ENCODE assay signal across 9 mouse cellular contexts in genomic region chr17:34999871-35000716, GRCm38 (mm10). TPM values are rescaled to one million over a fixed set of nuclear protein-coding genes. Genes with fewer than 3 reads are reported as not detected.
DNase-seq lines count a peak whose midpoint lies in the region; ATAC-seq and TF ChIP-seq lines count a peak whose summit lies in the region.
"Not testable (repeated sequence)": the region's sequence is repeated elsewhere in the genome, so short reads cannot be mapped to it uniquely, and the experiment has no call there.
"Had no signal": no experiment of that assay in that cellular context is flagged by ENCODE, and none has a peak within 500 bp of the region (broad histone marks: within the 10 kb centered on the region; RNA-seq: fewer than 3 reads in every experiment).

No protein-coding gene starts in this region.

- H3K9me3 ChIP-seq in CH12.LX (replicated peaks; ENCODE audit: low read length) = peaks cover 36% of the 10 kb centered on the region
- H3K9me3 ChIP-seq in forebrain, embryonic 13.5 days (replicated peaks); hindbrain, embryonic 11.5 days (ENCODE audit: control insufficient read depth, low read length); lung, embryonic 15.5 days; stomach, embryonic 16.5 days (replicated peaks; ENCODE audit: control insufficient read depth, low read length): not testable (repeated sequence)

- TF ChIP-seq RAD21 in CH12.LX (IDR thresholded peaks at IDR 0.05; ENCODE audit: low read depth, low read length) = not testable (repeated sequence)

- not testable (repeated sequence) for TF ChIP-seq CTCF in CH12.LX (conservative IDR thresholded peaks at IDR 0.05 in 1 of 2, IDR thresholded peaks at IDR 0.05 in 1 of 2; ENCODE audit: low read depth in 2 of 2, low read length in 2 of 2); layer of hippocampus, adult 2 months (conservative IDR thresholded peaks at IDR 0.05)

- dilution Hi-C loops in CH12.LX (cut with MboI; ENCODE audit: extremely low pct_ligation_motif_present, extremely low pct_unique_long_range_greater_than_20kb, low sequenced_read_pairs) = not testable (repeated sequence)

- peak; percentile 77 for DNase-seq in CH12.LX (ENCODE audit: extremely low read depth)
- peak; percentile 37 for DNase-seq in hindbrain, embryonic 11.5 days (ENCODE audit: low spot score)
- DNase-seq in layer of hippocampus, adult 2 months (ENCODE audit: low spot score in 2 of 2) = not testable (repeated sequence)
- DNase-seq in neural tube, embryonic 10.5 days (ENCODE audit: extremely low spot score, low spot score) = peak; percentile 57

- H3K4me1 ChIP-seq in CH12.LX (ENCODE audit: control insufficient read depth in 1 of 2, insufficient read depth in 2 of 2); hindbrain, embryonic 11.5 days (replicated peaks; ENCODE audit: control insufficient read depth, insufficient read depth, low read length): not testable (repeated sequence)
- H3K4me1 ChIP-seq in forebrain, embryonic 13.5 days = peaks cover 59% of the 10 kb centered on the region
- H3K4me1 ChIP-seq in lung, embryonic 15.5 days = peaks cover 50% of the 10 kb centered on the region
- H3K4me1 ChIP-seq in stomach, embryonic 16.5 days (ENCODE audit: control insufficient read depth, insufficient read depth, low read length) = peaks cover 36% of the 10 kb centered on the region

- peak; percentile 23 for ATAC-seq in common myeloid progenitor, adult 5-6 weeks (replicated peaks; ENCODE audit: low read depth, poor library complexity, severe bottlenecking)
- ATAC-seq in forebrain, embryonic 13.5 days; hindbrain, embryonic 11.5 days (ENCODE audit: low FRiP score); lung, embryonic 15.5 days (ENCODE audit: borderline replicate concordance, extremely low read depth, low FRiP score, low TSS enrichment); stomach, embryonic 16.5 days (ENCODE audit: insufficient read depth, low FRiP score): not testable (repeated sequence)

- H3K36me3 ChIP-seq in CH12.LX (replicated peaks in 1 of 2; ENCODE audit: control insufficient read depth in 1 of 2, insufficient read depth in 1 of 2, low read length in 1 of 2) = peaks cover 41 to 53% of the 10 kb centered on the region in 2 experiments
- peaks cover 40% of the 10 kb centered on the region for H3K36me3 ChIP-seq in forebrain, embryonic 13.5 days (ENCODE audit: poor library complexity, severe bottlenecking)
- not testable (repeated sequence) for H3K36me3 ChIP-seq in hindbrain, embryonic 11.5 days (ENCODE audit: control insufficient read depth, insufficient read depth, low read length); stomach, embryonic 16.5 days (ENCODE audit: control insufficient read depth, insufficient read depth, low read length)
- peaks cover 43% of the 10 kb centered on the region for H3K36me3 ChIP-seq in lung, embryonic 15.5 days

- TF ChIP-seq EP300 in CH12.LX (IDR thresholded peaks at IDR 0.05; ENCODE audit: low read length) = peak; percentile 40

- H3K79me2 ChIP-seq in CH12.LX (replicated peaks; ENCODE audit: control insufficient read depth, extremely low read depth, insufficient read depth, poor library complexity, severe bottlenecking) = peaks cover 28% of the 10 kb centered on the region

- H3K9ac ChIP-seq in CH12.LX (ENCODE audit: insufficient read depth, low read depth) = peak overlapping the region; percentile 100
- H3K9ac ChIP-seq in forebrain, embryonic 13.5 days = peak overlapping the region; percentile 97
- peak overlapping the region; percentile 95 for H3K9ac ChIP-seq in hindbrain, embryonic 11.5 days (ENCODE audit: low read depth, low read length)
- peak overlapping the region; percentile 77 for H3K9ac ChIP-seq in lung, embryonic 15.5 days
- peak overlapping the region; percentile 92 for H3K9ac ChIP-seq in stomach, embryonic 16.5 days (ENCODE audit: low read length)

- peak overlapping the region; percentile 84 to 94 (median 86) for H3K4me3 ChIP-seq in CH12.LX (replicated peaks in 1 of 3; ENCODE audit: low read depth in 2 of 3, low read length in 2 of 3, poor library complexity in 1 of 3)
- peak overlapping the region; percentile 94 for H3K4me3 ChIP-seq in forebrain, embryonic 13.5 days
- H3K4me3 ChIP-seq in hindbrain, embryonic 11.5 days (ENCODE audit: low read depth, low read length) = peak overlapping the region; percentile 89
- peak overlapping the region; percentile 89 for H3K4me3 ChIP-seq in layer of hippocampus, adult 2 months
- H3K4me3 ChIP-seq in lung, embryonic 15.5 days = peak overlapping the region; percentile 62
- H3K4me3 ChIP-seq in stomach, embryonic 16.5 days (replicated peaks; ENCODE audit: low read length) = peak overlapping the region; percentile 66

- peak overlapping the region; percentile 100 for H3K27ac ChIP-seq in CH12.LX (ENCODE audit: insufficient read depth, low read depth)
- peak overlapping the region; percentile 98 for H3K27ac ChIP-seq in forebrain, embryonic 13.5 days
- peak overlapping the region; percentile 97; the same call in 1 of the 2 replicates for H3K27ac ChIP-seq in hindbrain, embryonic 11.5 days (ENCODE audit: low read depth, low read length)
- peak overlapping the region; percentile 100 for H3K27ac ChIP-seq in layer of hippocampus, adult 2 months
- H3K27ac ChIP-seq in lung, embryonic 15.5 days = peak overlapping the region; percentile 96
- H3K27ac ChIP-seq in stomach, embryonic 16.5 days (ENCODE audit: low read length) = peak overlapping the region; percentile 97

- TF ChIP-seq POLR2A in CH12.LX (IDR thresholded peaks at IDR 0.05; ENCODE audit: low read depth, low read length) = peak; percentile 56

- in situ Hi-C loops in CH12.LX (cut with MboI; ENCODE audit: low pct_ligation_motif_present, low pct_unique_long_range_greater_than_20kb, low sequenced_read_pairs) = not testable (repeated sequence)

- H3K27me3 ChIP-seq in CH12.LX (replicated peaks); forebrain, embryonic 13.5 days; hindbrain, embryonic 11.5 days (ENCODE audit: control insufficient read depth, insufficient read depth, low read length); lung, embryonic 15.5 days; stomach, embryonic 16.5 days (ENCODE audit: control insufficient read depth, insufficient read depth, low read length): not testable (repeated sequence)

- 25% methylated on average over 30 of the region's 32 CpGs for WGBS in forebrain, embryonic 13.5 days
- 26% methylated on average over 29 of the region's 32 CpGs for WGBS in hindbrain, embryonic 11.5 days
- WGBS in lung, embryonic 15.5 days = 5% methylated on average over 30 of the region's 32 CpGs
- 11% methylated on average over 29 of the region's 32 CpGs for WGBS in stomach, embryonic 16.5 days

- H3K4me2 ChIP-seq in CH12.LX (ENCODE audit: insufficient read depth, low read depth, poor library complexity, severe bottlenecking) = peak overlapping the region; percentile 30; the same call in 1 of the 2 replicates
- H3K4me2 ChIP-seq in forebrain, embryonic 13.5 days = peak overlapping the region; percentile 100
- peak overlapping the region; percentile 99 for H3K4me2 ChIP-seq in hindbrain, embryonic 11.5 days (replicated peaks; ENCODE audit: low read depth, low read length)
- H3K4me2 ChIP-seq in lung, embryonic 15.5 days = peak overlapping the region; percentile 85
- peak overlapping the region; percentile 98 for H3K4me2 ChIP-seq in stomach, embryonic 16.5 days (ENCODE audit: low read depth, low read length)

RNA-seq across cellular contexts. Expression of gene Vars, which starts 0.7 kb away (rescaled TPM):
- total RNA-seq in CH12.LX (2012; rRNA removed) (238 and 277 TPM in 2 replicates), CH12.LX (2014; rRNA removed) (90.3 and 97.4 TPM in 2 replicates)
- 253 and 280 TPM in 2 replicates for polyA plus RNA-seq in CH12.LX (2012; ENCODE audit: insufficient read length, low read depth)
- 174 and 210 TPM in 2 replicates for total RNA-seq in common myeloid progenitor, adult 5-6 weeks (2017)
- polyA plus RNA-seq in forebrain, embryonic 13.5 days (2015; fragmentation: Nextera tagmentation; extraction: Ambion mirVana) = 88.4 and 104 TPM in 2 replicates
- polyA plus RNA-seq in hindbrain, embryonic 11.5 days (2014; fragmentation: Nextera tagmentation; extraction: Ambion mirVana) = 69.1 and 71.7 TPM in 2 replicates
- total RNA-seq in layer of hippocampus, adult 2 months (2021) = 10 to 100 TPM; 48.2 to 55.1 TPM
- 128 and 129 TPM in 2 replicates for polyA plus RNA-seq in lung, embryonic 15.5 days (2015; fragmentation: Nextera tagmentation; extraction: Ambion mirVana)
- polyA plus RNA-seq in stomach, embryonic 16.5 days (2015; fragmentation: Nextera tagmentation; extraction: Ambion mirVana) = 81.1 and 82.1 TPM in 2 replicates

RNA-seq across cellular contexts. Expression of gene Vwa7, which starts 16.3 kb away (rescaled TPM):
- total RNA-seq in CH12.LX (2012; rRNA removed) = 0.42 and 0.46 TPM in 2 replicates
- 0.07 TPM in 1 of 2 replicates, not detected in the other for total RNA-seq in CH12.LX (2014; rRNA removed)
- 0.94 and 1.2 TPM in 2 replicates for polyA plus RNA-seq in CH12.LX (2012; ENCODE audit: insufficient read length, low read depth)
- total RNA-seq in common myeloid progenitor, adult 5-6 weeks (2017) = 0.32 TPM in 1 of 2 replicates, not detected in the other
- 0.18 and 0.20 TPM in 2 replicates for polyA plus RNA-seq in forebrain, embryonic 13.5 days (2015; fragmentation: Nextera tagmentation; extraction: Ambion mirVana)
- 0.10 and 0.36 TPM in 2 replicates for polyA plus RNA-seq in hindbrain, embryonic 11.5 days (2014; fragmentation: Nextera tagmentation; extraction: Ambion mirVana)
- total RNA-seq in layer of hippocampus, adult 2 months (2021) = under 1 TPM; 0.20 to 0.26 TPM
- 0.14 and 0.25 TPM in 2 replicates for polyA plus RNA-seq in lung, embryonic 15.5 days (2015; fragmentation: Nextera tagmentation; extraction: Ambion mirVana)
- 0.26 and 0.42 TPM in 2 replicates for polyA plus RNA-seq in stomach, embryonic 16.5 days (2015; fragmentation: Nextera tagmentation; extraction: Ambion mirVana)

RNA-seq across cellular contexts. Expression of gene Lsm2, which starts 18.4 kb away (rescaled TPM):
- total RNA-seq in CH12.LX (2012; rRNA removed) = 104 and 120 TPM in 2 replicates
- total RNA-seq in CH12.LX (2014; rRNA removed) = 134 and 135 TPM in 2 replicates
- polyA plus RNA-seq in CH12.LX (2012; ENCODE audit: insufficient read length, low read depth) = 274 and 345 TPM in 2 replicates
- total RNA-seq in common myeloid progenitor, adult 5-6 weeks (2017) = 26.9 and 34.1 TPM in 2 replicates
- 203 and 213 TPM in 2 replicates for polyA plus RNA-seq in forebrain, embryonic 13.5 days (2015; fragmentation: Nextera tagmentation; extraction: Ambion mirVana)
- 188 and 207 TPM in 2 replicates for polyA plus RNA-seq in hindbrain, embryonic 11.5 days (2014; fragmentation: Nextera tagmentation; extraction: Ambion mirVana)
- total RNA-seq in layer of hippocampus, adult 2 months (2021) = 10 to 100 TPM; 15.9 to 21.8 TPM
- 210 and 216 TPM in 2 replicates for polyA plus RNA-seq in lung, embryonic 15.5 days (2015; fragmentation: Nextera tagmentation; extraction: Ambion mirVana)
- polyA plus RNA-seq in stomach, embryonic 16.5 days (2015; fragmentation: Nextera tagmentation; extraction: Ambion mirVana) = 145 and 146 TPM in 2 replicates

RNA-seq across cellular contexts. Expression of gene Hspa1l, which starts 27.6 kb away (rescaled TPM):
- total RNA-seq in CH12.LX (2012; rRNA removed) (0.30 and 0.38 TPM in 2 replicates), CH12.LX (2014; rRNA removed) (not detected in 2 replicates)
- 1.1 and 1.4 TPM in 2 replicates for polyA plus RNA-seq in CH12.LX (2012; ENCODE audit: insufficient read length, low read depth)
- 0.63 TPM in 1 of 2 replicates, not detected in the other for total RNA-seq in common myeloid progenitor, adult 5-6 weeks (2017)
- polyA plus RNA-seq in forebrain, embryonic 13.5 days (2015; fragmentation: Nextera tagmentation; extraction: Ambion mirVana) = 1.00 and 1.3 TPM in 2 replicates
- polyA plus RNA-seq in hindbrain, embryonic 11.5 days (2014; fragmentation: Nextera tagmentation; extraction: Ambion mirVana) = 0.93 and 1.2 TPM in 2 replicates
- total RNA-seq in layer of hippocampus, adult 2 months (2021) = under 1 TPM; 0.44 to 0.49 TPM
- polyA plus RNA-seq in lung, embryonic 15.5 days (2015; fragmentation: Nextera tagmentation; extraction: Ambion mirVana) = 0.45 and 0.79 TPM in 2 replicates
- polyA plus RNA-seq in stomach, embryonic 16.5 days (2015; fragmentation: Nextera tagmentation; extraction: Ambion mirVana) = 0.96 and 1.4 TPM in 2 replicates

RNA-seq across cellular contexts. Expression of gene Sapcd1, which starts 27.7 kb away (rescaled TPM):
- total RNA-seq in CH12.LX (2012; rRNA removed) = 94.1 and 124 TPM in 2 replicates
- total RNA-seq in CH12.LX (2014; rRNA removed) = 130 and 142 TPM in 2 replicates
- polyA plus RNA-seq in CH12.LX (2012; ENCODE audit: insufficient read length, low read depth) = 94.4 and 105 TPM in 2 replicates
- 1.2 and 4.4 TPM in 2 replicates for total RNA-seq in common myeloid progenitor, adult 5-6 weeks (2017)
- 7.2 and 7.8 TPM in 2 replicates for polyA plus RNA-seq in forebrain, embryonic 13.5 days (2015; fragmentation: Nextera tagmentation; extraction: Ambion mirVana)
- polyA plus RNA-seq in hindbrain, embryonic 11.5 days (2014; fragmentation: Nextera tagmentation; extraction: Ambion mirVana) = 3.0 and 4.0 TPM in 2 replicates
- total RNA-seq in layer of hippocampus, adult 2 months (2021) = under 1 TPM in 1 of 2 experiments, not detected in 1; 0.67 TPM
- polyA plus RNA-seq in lung, embryonic 15.5 days (2015; fragmentation: Nextera tagmentation; extraction: Ambion mirVana) = 7.2 and 7.7 TPM in 2 replicates
- 14.2 and 14.3 TPM in 2 replicates for polyA plus RNA-seq in stomach, embryonic 16.5 days (2015; fragmentation: Nextera tagmentation; extraction: Ambion mirVana)
- total RNA-seq: gastrocnemius, adult 18-20 months had no signal

Comparison
In these comparisons a context has a peak if more than half of its experiments do, and no peak if none do; other contexts are left out.
1. H3K4me2 ChIP-seq: peak in every context shown above with its lines; median percentile 100 in forebrain, embryonic 13.5 days; 99 in hindbrain, embryonic 11.5 days; 98 in stomach, embryonic 16.5 days; 85 in lung, embryonic 15.5 days; 30 in CH12.LX.